Mouse (Mus musculus): ENCODE results near the gene Pde4d.

The Pde4d gene
- long read RNA-seq, experiment 1, partial matches to known transcripts, result 2 of 4 reads
- long read RNA-seq, experiment 1, other reads (novel, unspliced or antisense), result 2 of 4 reads
- long read RNA-seq, experiment 2, full-length matches to known transcripts, result 2 of 7 reads
- long read RNA-seq, experiment 2, partial matches to known transcripts, result 0 of 7 reads
- long read RNA-seq, experiment 2, other reads (novel, unspliced or antisense), result 5 of 7 reads

DNA sequence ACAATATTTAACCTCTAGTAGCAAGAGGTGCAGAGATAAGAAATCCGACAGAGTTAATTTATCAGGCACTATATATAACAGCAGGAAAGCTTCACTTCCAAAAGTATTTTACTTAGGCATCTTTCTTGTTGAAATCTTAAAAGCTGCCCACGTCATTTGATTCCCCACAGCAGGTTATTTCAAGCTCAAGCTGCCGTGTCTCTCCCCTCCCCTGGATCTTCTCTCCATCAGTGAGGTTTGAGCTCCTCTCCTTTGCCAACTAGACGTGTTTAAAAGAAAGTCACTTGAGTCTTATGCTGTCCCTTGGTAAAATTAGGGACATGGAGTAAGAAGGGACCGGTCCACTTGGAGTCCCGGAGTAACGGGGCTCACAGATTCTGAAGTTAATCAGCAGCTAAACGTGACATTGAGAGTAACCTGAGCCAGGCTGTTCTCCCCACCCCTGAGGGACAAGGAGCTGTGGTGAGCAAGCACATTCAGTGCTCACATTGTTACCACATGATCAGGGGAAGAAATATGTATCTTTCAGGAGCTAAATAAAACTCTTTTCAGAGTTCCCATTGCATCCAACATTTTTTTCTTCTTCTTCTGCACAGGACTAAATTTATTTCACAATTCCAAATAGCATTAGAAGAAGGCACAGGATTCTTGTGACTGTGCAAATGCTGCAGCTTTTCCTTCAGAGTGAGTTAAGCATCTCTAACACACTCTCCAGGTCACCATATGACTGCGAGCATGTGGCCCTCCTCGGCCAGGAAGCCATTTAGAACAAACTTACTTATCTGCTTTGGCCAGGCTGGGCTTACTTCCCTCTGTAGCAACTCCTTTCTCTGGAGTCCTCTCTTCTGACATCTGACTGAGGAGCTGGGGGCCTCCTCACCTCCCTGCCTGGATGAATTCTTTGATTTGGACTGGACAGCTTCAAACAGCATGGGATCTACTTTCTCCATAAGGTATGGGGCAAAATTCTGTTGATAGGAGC lies at the start of gene Pde4d:
Gene Pde4d (plus strand): TSS at position 833 of the 982 bp plus-strand sequence.
- intact Hi-C loops (cut with DNase I), result no loop called here

- intact Hi-C loops (cut with DNase I), result no loop called here
Observed at GRCm38 (mm10) chr13:108403197-108403596, 46.6 kb upstream of the Pde4d start.

DNA sequence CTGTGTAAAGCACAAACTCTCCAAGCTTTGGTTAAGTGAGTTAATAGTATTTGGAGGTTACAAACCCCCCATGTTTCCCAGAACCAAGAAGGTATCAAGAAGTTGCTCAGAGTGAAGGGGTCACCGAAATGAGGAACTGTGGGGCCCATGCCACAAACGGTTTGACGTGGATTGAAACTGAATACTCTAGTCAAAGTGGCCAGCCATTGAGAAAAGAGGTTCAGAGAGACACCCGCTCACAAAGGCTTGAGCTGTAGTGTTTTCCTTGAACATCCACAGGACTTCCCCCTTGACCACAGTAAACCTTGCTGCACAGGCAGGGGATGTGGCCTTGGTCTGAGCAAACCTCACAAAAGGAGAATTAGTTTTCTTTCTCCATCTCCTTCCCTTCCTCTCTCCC lies 45.4 kb upstream of the Pde4d start:
- intact Hi-C loops (cut with DNase I), result no loop called here

- intact Hi-C loops (cut with DNase I), result no loop called here
Observed at GRCm38 (mm10) chr13:108415464-108415863, 34.3 kb upstream of the Pde4d start.

DNA sequence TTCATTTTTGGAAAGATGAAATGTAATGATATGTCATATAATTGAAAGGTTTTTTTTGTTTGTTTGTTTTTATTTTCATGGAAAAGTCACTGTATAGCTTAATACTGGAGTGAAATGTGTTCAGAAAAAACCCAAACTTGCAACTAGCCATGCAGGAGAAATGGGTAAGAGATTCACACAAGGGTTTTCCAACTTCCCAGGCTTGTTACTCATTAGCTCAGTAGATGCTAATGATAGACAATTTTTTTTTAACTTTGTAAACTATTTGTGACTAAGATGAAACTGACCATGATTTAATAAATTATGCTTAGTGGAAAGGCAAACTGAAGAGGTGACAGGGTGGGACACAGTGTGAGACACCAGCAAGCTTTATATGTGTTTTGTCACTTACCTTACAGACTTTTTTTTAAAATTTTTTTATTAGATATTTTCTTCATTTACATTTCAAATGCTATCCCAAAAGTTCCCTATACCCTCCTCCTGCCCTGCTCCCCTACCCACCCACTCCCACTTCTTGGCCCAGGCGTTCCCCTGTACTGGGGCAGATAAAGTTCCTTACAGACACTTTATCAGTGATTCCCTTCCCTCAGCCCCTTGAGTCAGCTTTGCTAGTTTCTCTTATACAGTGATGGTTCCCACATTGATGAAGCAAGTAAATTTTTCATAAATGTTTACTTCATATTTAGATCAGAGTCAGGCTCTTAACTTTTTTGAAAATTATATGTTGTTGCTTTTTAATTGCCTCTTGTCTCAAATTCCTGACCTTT lies 30.8 kb upstream of the Pde4d start:
- intact Hi-C loops (cut with DNase I), result no loop called here

DNA sequence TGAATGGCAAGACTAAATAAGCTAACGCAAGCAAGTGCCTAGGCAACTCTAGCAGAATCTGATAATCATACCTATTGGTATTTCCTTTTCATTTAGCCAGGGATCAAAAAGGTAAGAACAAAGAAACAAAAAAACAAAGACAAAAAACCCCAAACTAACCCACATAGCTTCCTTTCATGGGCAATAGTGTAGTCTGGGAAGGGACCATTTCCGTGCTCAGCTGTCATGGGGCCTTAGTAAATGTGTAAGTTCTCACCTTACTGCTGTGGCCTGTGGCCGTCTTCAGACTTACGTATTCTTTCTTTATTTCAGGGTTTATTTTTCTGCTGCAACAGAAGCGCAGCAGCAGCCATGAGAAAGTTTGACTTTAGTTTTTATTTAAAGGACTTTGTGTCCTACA lies 23.4 kb upstream of the Pde4d start:
- intact Hi-C loops (cut with DNase I), result no loop called here

DNA sequence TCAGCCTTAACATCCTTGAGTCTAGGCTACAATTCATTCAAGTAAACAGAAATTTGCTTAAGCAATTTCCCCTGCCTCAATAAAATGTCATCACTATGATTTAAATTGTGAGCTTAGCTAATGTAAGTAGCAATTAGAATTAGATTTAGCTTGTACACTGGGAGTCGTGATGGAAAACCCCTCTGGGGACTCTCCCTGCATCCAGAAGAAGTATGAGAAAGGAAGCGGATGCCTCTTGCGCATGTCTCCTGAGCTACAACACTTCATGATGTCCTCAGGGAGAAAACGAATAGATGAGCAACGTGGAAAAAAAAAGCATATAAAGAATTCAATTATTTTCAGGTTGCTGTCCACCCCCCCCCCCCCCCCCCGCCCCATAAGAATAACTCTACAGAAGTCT lies 20.9 kb upstream of the Pde4d start:
- intact Hi-C loops (cut with DNase I), result no loop called here

DNA sequence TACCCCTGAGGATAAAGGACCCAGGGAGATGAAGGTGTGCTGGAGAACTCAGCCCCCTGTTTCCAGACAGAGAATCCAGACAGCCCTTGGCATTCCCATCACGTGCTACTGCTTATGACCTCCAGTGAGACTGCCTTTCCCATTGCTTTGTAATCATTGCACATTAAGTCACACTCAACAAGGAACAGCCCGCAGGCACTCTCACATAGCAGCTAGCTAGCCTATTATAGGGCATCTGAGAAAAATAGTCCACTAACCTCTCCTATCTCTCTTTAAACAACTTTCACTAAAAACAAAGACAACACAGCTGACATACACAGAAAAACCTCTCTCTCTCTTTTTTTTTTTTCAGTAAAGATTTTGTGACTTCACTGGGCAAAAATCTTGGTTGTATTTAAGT lies 20.1 kb upstream of the Pde4d start:
- intact Hi-C loops (cut with DNase I), result no loop called here

DNA sequence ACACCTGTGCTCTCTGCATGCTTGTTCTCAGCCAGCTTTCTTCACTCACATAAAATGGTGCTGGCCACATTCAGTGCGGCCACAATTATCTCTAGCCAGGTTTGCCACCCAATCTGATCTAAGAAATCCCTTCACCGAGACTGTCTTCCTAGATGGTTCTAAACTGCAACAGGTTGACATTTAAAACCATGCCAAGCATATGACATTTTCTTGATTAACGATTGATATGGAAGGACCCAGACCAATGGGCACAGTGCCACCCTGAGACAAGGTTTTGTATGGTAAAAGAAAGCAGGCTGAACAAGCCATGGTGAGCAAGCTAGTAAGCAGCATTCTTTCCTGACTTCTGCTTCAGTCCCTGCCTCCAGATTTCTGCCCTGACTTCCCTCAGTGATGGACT lies 18.0 kb upstream of the Pde4d start:
- intact Hi-C loops (cut with DNase I), result no loop called here

DNA sequence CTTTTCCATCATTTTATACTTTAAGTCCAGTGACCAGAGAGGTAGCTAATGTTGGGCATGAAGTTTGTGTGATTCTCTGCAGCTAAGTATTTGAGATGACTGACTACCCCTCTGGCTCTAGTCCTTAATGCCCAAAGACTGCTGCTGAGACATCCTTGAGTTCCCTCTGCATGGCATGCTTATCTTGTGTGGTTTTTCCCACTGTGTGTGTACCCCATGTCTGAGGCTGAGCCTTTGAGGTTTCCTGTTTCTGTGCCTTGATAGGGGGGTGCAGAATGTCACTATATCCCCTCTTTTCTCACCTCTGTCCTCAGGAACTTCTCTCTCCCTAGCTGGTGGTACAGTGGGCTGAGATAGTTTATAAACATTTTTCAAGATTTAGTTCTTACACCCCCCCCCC lies 14.1 kb upstream of the Pde4d start:
- intact Hi-C loops (cut with DNase I), result no loop called here

- intact Hi-C loops (cut with DNase I), result no loop called here
Observed at GRCm38 (mm10) chr13:108437424-108437823, 12.3 kb upstream of the Pde4d start.

GRCm38 (mm10) chr13:108439012-108439411 lies 10.7 kb upstream of the Pde4d start:
- intact Hi-C loops (cut with DNase I), result no loop called here

DNA sequence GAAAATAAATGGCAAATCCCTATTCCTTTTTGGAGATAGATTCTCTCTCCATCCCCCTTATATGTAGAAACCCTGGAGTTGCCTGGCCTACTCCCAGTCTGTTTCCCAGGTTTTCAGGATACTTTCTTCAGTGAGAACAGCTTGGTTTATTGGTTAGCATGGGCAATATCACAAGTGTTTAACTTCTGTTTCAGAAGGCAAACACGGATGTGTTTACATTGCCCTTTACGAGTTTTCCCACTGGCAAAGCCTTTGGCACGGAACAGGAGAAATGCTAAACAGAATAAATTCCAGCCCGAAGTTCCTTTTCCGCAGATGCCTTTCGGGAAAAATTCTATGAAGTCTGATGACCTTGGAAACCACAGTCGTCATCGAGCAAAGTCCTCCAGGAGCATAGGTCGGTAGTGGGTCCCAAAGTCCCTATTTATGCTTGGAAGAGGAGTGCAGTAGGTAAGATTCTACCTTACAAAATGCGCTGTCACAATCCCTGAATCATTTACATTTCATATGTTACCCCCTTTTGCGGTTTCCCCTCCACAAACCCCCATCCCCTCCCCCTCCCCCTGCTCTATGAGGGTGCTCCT lies 1.3 kb upstream of the Pde4d start:
- intact Hi-C loops (cut with DNase I), result no loop called here

DNA sequence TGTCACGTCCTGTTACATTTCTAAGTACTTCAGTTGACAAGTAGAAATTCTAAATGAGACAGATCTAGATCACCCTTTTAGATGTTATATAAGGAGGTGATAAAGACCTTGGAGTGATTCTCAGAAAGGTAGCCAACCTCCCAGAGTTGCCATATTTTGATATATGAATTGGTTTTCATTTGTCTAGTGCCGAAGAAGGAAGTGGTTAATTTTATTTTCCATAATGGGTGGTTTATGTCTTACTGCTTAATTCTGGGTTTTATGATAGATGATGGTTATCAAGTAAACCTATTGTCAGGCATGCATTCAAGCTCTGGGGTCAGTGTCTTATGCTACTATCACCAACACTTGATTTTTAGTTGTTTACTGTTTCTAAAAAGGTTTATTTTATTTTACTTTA lies 1.4 kb downstream of the Pde4d start:
- intact Hi-C loops (cut with DNase I), result no loop called here

DNA sequence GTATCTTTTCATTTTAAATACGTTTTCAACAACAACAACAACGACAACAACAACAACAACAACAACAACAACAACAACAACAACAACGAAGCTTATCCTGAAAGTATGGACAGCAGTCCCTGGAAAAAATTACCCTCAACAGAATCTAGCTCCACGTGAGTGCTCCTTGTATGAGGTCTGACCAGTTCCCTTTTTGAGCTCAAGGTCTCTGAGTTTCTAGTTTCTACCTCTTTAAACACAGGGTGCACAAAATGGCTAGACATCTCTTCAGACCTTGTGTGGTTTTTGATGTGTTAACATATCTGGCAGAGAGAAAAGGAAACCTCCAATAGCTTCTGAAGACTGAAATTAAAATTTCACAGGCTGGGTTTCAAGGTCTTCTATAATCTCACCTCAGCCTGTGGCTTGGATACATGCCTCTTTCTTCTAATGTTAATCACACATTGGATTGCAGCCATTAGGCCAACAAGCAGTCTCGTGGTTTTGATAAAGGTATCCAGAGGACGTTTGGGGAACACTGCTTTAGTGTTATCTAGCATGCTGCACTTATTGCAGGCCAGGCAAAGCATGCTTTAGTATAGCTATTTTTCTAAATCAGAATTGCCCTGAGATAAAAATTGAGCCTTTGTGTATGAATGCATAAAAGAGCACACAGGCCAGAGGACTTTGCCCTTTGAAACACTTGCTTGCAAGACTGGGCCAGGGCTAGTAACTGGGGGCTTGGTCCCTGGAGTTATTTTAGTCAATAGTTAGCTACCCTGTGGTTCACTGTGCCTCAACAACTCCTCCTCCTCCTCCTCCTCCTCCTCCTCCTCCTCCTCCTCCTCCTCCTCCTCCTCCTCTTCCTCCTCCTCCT lies 3.5 kb downstream of the Pde4d start:
- intact Hi-C loops (cut with DNase I), result no loop called here

DNA sequence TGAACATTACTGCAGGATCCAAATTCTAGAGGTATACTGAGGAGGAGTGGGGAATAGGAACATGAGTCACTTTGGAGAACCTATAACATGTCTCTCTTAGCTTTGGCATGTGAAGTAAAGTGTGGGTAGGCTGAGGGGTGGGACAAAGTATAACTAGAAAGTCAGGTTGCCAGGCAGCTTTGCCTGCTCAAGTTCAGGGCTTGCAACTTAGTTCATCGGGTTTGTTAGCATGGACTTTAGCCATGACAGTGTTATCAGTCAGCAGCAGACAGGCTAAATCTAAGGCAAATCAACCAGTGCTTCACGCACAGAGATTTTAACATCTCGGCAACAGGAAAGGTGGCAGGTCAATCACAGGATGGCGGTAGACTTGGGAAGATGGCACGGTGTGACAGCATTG lies 12.8 kb downstream of the Pde4d start:
- intact Hi-C loops (cut with DNase I), result no loop called here

DNA sequence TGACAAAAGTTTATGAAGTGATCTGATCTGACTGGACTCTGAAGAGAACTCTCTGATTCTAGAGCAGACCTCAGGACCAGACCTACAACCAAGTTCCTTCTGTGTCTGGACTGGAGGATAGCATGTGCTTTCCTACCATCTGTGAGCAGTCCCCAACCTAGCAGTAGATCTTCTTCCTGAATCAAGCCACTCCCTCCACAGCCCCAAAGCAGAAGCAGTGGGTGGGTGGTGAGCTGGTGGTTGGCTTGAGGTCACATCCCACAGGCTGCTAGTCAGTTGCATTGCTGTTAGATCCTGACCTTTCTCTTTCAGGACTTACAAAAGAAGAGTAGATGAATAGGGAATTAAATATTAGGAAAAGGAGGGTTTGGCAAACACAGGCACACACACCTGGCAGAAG lies 16.0 kb downstream of the Pde4d start:
- intact Hi-C loops (cut with DNase I), result no loop called here

GRCm38 (mm10) chr13:108467046-108467445 lies 17.3 kb downstream of the Pde4d start:
- intact Hi-C loops (cut with DNase I), result no loop called here

DNA sequence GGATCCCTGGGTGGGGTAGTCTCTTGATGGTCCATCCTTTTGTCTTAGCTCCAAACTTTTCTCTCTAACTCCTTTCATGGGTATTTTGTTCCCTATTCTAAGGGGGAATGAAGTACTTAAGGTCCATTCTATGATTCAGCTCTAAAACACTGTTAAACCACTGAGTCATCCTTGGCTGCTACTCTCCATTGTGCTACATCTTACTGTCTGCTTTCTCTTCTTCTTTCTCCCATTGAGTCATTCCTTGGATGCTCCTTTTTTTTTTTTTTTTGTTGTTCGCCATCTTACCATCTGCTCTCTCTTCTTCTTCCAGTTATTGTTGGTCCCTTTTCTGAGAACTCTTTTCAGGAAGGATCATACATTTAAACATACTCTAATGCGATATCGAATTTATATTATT lies 30.7 kb downstream of the Pde4d start:
- intact Hi-C loops (cut with DNase I), result loop anchor here (5.0 kb wide), 1 partner anchor 207 kb away; no protein-coding TSS in a partner anchor

DNA sequence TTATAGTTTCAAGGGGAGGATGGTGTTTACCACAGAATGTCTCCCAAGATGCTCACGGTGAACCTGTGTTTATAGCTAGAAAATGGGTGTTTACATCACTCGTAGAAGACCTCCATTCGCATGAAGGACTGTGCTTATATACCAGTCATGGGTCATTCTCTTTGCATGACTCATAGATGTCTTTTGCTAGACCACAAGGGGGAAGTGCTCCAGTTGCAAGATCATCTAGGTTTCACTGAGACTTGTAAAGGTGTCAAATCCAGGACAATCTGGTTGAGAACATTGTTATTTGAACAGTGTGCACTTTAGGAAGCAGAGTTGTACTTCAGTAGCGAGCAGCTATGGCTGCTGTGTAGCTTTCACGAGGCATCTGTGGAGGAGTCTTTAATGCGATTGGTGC lies 35.3 kb downstream of the Pde4d start:
- intact Hi-C loops (cut with DNase I), result no loop called here

DNA sequence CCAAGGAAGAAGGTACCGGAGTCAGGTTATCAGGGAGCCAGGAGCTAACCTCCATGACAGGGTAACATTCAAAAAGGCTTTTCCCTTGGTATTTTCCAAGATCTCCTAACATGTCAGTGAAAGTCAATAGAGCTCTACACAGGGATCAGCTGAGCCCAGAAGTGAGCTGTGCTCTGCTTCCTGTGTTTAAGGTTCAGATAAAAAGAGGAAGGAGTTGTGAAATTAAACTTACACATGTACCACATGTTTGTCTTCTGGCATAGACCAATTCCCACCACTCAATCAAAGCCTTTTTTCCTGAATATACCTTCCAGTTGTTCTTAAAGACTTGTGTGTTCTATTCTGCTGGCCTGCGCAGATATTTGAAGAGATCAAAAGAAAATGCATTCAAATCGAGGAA lies 37.3 kb downstream of the Pde4d start:
- intact Hi-C loops (cut with DNase I), result no loop called here
